Mouse (Mus musculus): Measurements from ENCODE around the gene Igf1r. TPM values are rescaled to one million over a fixed set of nuclear protein-coding genes. Genes with fewer than 3 reads are reported as not detected.

Igf1r gene
- polyA plus RNA-seq, 1 experiment from 2014 or later = 21.0 TPM

- H3K4me3 ChIP-seq (replicated peaks; ENCODE audit: low read length) = no peak overlapping the region
- H3K27me3 ChIP-seq (ENCODE audit: control insufficient read depth, insufficient read depth, low read length) = no peaks in the 10 kb centered on the region
- no peaks in the 10 kb centered on the region for H3K9me3 ChIP-seq (ENCODE audit: control insufficient read depth, low read length)
- H3K36me3 ChIP-seq (replicated peaks; ENCODE audit: control insufficient read depth, insufficient read depth) = no peaks in the 10 kb centered on the region
- no peak overlapping the region for H3K4me2 ChIP-seq (replicated peaks)
- WGBS = 67% methylated on average over 5 of the region's 5 CpGs
- ATAC-seq (ENCODE audit: low FRiP score) (no peak), DNase-seq (ENCODE audit: low spot score) (no peak)
- no peak overlapping the region for H3K27ac ChIP-seq
- H3K4me1 ChIP-seq (replicated peaks; ENCODE audit: control insufficient read depth, insufficient read depth, low read length) = 0 out of 2 replicates have a peak, but pooled peaks cover 6% of the 10 kb centered on the region
- no peak overlapping the region for H3K9ac ChIP-seq
Observed at GRCm38 (mm10) chr7:68117567-68117966, 164.9 kb downstream of the Igf1r start.

- no peak for ATAC-seq (ENCODE audit: low FRiP score)
- H3K4me1 ChIP-seq (replicated peaks; ENCODE audit: control insufficient read depth, insufficient read depth, low read length) = 0 out of 2 replicates have a peak, but pooled peaks cover 6% of the 10 kb centered on the region
- no peaks in the 10 kb centered on the region for H3K27me3 ChIP-seq (ENCODE audit: control insufficient read depth, insufficient read depth, low read length)
- H3K9ac ChIP-seq = no peak overlapping the region
- no peak for DNase-seq (ENCODE audit: low spot score)
- H3K36me3 ChIP-seq (replicated peaks; ENCODE audit: control insufficient read depth, insufficient read depth) = no peaks in the 10 kb centered on the region
- no peaks in the 10 kb centered on the region for H3K9me3 ChIP-seq (ENCODE audit: control insufficient read depth, low read length)
- no peak overlapping the region for H3K27ac ChIP-seq
- no peak overlapping the region for H3K4me2 ChIP-seq (replicated peaks)
- no peak overlapping the region for H3K4me3 ChIP-seq (replicated peaks; ENCODE audit: low read length)
- WGBS = 29% methylated on average over 2 of the region's 2 CpGs
Observed at GRCm38 (mm10) chr7:68117981-68118380, 165.4 kb downstream of the Igf1r start.

GRCm38 (mm10) chr7:68119605-68120004 lies 167.0 kb downstream of the Igf1r start:
- Histone ChIP-seq H3K4me2 (replicated peaks) (no peak overlapping the region), H3K9ac (no peak overlapping the region), H3K27ac (no peak overlapping the region), H3K27me3 (ENCODE audit: control insufficient read depth, insufficient read depth, low read length) (no peaks in the 10 kb centered on the region), H3K4me1 (replicated peaks; ENCODE audit: control insufficient read depth, insufficient read depth, low read length) (0 out of 2 replicates have a peak, but pooled peaks cover 6% of the 10 kb centered on the region), H3K4me3 (replicated peaks; ENCODE audit: low read length) (no peak overlapping the region), H3K36me3 (replicated peaks; ENCODE audit: control insufficient read depth, insufficient read depth) (no peaks in the 10 kb centered on the region), H3K9me3 (ENCODE audit: control insufficient read depth, low read length) (no peaks in the 10 kb centered on the region)
- DNase-seq (ENCODE audit: low spot score) (no peak), ATAC-seq (ENCODE audit: low FRiP score) (no peak)
- WGBS = 55% methylated on average over 5 of the region's 5 CpGs

- Histone ChIP-seq H3K4me2 (replicated peaks) (no peak overlapping the region), H3K9ac (no peak overlapping the region)
Observed at GRCm38 (mm10) chr7:68122418-68122817, 169.8 kb downstream of the Igf1r start.

GRCm38 (mm10) chr7:68125347-68125746 lies 172.7 kb downstream of the Igf1r start:
- no peak overlapping the region for H3K4me2 ChIP-seq (replicated peaks)
- no peak for DNase-seq (ENCODE audit: low spot score)
- no peaks in the 10 kb centered on the region for H3K9me3 ChIP-seq (ENCODE audit: control insufficient read depth, low read length)
- H3K4me3 ChIP-seq (replicated peaks; ENCODE audit: low read length) = no peak overlapping the region
- H3K9ac ChIP-seq = no peak overlapping the region
- no peaks in the 10 kb centered on the region for H3K36me3 ChIP-seq (replicated peaks; ENCODE audit: control insufficient read depth, insufficient read depth)
- WGBS = 66% methylated on average over 2 of the region's 2 CpGs
- no peaks in the 10 kb centered on the region for H3K27me3 ChIP-seq (ENCODE audit: control insufficient read depth, insufficient read depth, low read length)
- H3K27ac ChIP-seq = no peak overlapping the region
- ATAC-seq (ENCODE audit: low FRiP score) = no peak
- peaks cover 21% of the 10 kb centered on the region for H3K4me1 ChIP-seq (replicated peaks; ENCODE audit: control insufficient read depth, insufficient read depth, low read length)

More at GRCm38 (mm10) chr7:68122418-68122817, 169.8 kb downstream of the Igf1r start:
- no peak overlapping the region for H3K27ac ChIP-seq
- H3K4me1 ChIP-seq (replicated peaks; ENCODE audit: control insufficient read depth, insufficient read depth, low read length) = peaks cover 12% of the 10 kb centered on the region; the same call in 1 of the 2 replicates
- H3K9me3 ChIP-seq (ENCODE audit: control insufficient read depth, low read length) = no peaks in the 10 kb centered on the region
- DNase-seq (ENCODE audit: low spot score) = no peak
- H3K27me3 ChIP-seq (ENCODE audit: control insufficient read depth, insufficient read depth, low read length) = no peaks in the 10 kb centered on the region
- H3K4me3 ChIP-seq (replicated peaks; ENCODE audit: low read length) = no peak overlapping the region
- 82% methylated on average over 3 of the region's 3 CpGs for WGBS
- no peak for ATAC-seq (ENCODE audit: low FRiP score)
- no peaks in the 10 kb centered on the region for H3K36me3 ChIP-seq (replicated peaks; ENCODE audit: control insufficient read depth, insufficient read depth)

- Histone ChIP-seq H3K27ac (peak overlapping the region; percentile 97), H3K36me3 (replicated peaks; ENCODE audit: control insufficient read depth, insufficient read depth) (no peaks in the 10 kb centered on the region), H3K27me3 (ENCODE audit: control insufficient read depth, insufficient read depth, low read length) (no peaks in the 10 kb centered on the region), H3K4me2 (replicated peaks) (peak overlapping the region; percentile 90), H3K4me1 (replicated peaks; ENCODE audit: control insufficient read depth, insufficient read depth, low read length) (peaks cover 35% of the 10 kb centered on the region), H3K4me3 (replicated peaks; ENCODE audit: low read length) (peak overlapping the region; percentile 59), H3K9ac (peak overlapping the region; percentile 78), H3K9me3 (ENCODE audit: control insufficient read depth, low read length) (no peaks in the 10 kb centered on the region)
- peak; percentile 63 for DNase-seq (ENCODE audit: low spot score)
- ATAC-seq (ENCODE audit: low FRiP score) = no peak
- WGBS = 38% methylated on average over 6 of the region's 6 CpGs
Observed at GRCm38 (mm10) chr7:68127799-68128261, 175.2 kb downstream of the Igf1r start.

- Histone ChIP-seq H3K9me3 (ENCODE audit: control insufficient read depth, low read length) (no peaks in the 10 kb centered on the region), H3K36me3 (replicated peaks; ENCODE audit: control insufficient read depth, insufficient read depth) (no peaks in the 10 kb centered on the region), H3K4me2 (replicated peaks) (peak overlapping the region; percentile 90), H3K9ac (peak overlapping the region; percentile 78), H3K27me3 (ENCODE audit: control insufficient read depth, insufficient read depth, low read length) (no peaks in the 10 kb centered on the region), H3K4me3 (replicated peaks; ENCODE audit: low read length) (peak overlapping the region; percentile 59), H3K27ac (peak overlapping the region; percentile 97), H3K4me1 (replicated peaks; ENCODE audit: control insufficient read depth, insufficient read depth, low read length) (peaks cover 35% of the 10 kb centered on the region)
- 5% methylated on average over 7 of the region's 7 CpGs for WGBS
- ATAC-seq (ENCODE audit: low FRiP score) = no peak
- DNase-seq (ENCODE audit: low spot score) = no peak
Observed at GRCm38 (mm10) chr7:68128271-68128674, 175.6 kb downstream of the Igf1r start.

GRCm38 (mm10) chr7:68129077-68129511 lies 176.5 kb downstream of the Igf1r start:
- Histone ChIP-seq H3K4me1 (replicated peaks; ENCODE audit: control insufficient read depth, insufficient read depth, low read length) (peaks cover 35% of the 10 kb centered on the region), H3K4me3 (replicated peaks; ENCODE audit: low read length) (peak overlapping the region; percentile 59)

GRCm38 (mm10) chr7:68129546-68130253 lies 177.1 kb downstream of the Igf1r start:
- WGBS = 1% methylated on average over 19 of the region's 19 CpGs
- Histone ChIP-seq H3K4me3 (replicated peaks; ENCODE audit: low read length) (peak overlapping the region; percentile 59), H3K4me1 (replicated peaks; ENCODE audit: control insufficient read depth, insufficient read depth, low read length) (peaks cover 35% of the 10 kb centered on the region), H3K4me2 (replicated peaks) (peak overlapping the region; percentile 90), H3K9me3 (ENCODE audit: control insufficient read depth, low read length) (no peaks in the 10 kb centered on the region), H3K36me3 (replicated peaks; ENCODE audit: control insufficient read depth, insufficient read depth) (no peaks in the 10 kb centered on the region), H3K9ac (peak overlapping the region; percentile 78), H3K27me3 (ENCODE audit: control insufficient read depth, insufficient read depth, low read length) (no peaks in the 10 kb centered on the region), H3K27ac (peak overlapping the region; percentile 97)
- ATAC-seq (ENCODE audit: low FRiP score) (peak; percentile 44; the same call in 1 of the 2 replicates), DNase-seq (ENCODE audit: low spot score) (peak; percentile 97)

More at GRCm38 (mm10) chr7:68129077-68129511, 176.5 kb downstream of the Igf1r start:
- Histone ChIP-seq H3K27me3 (ENCODE audit: control insufficient read depth, insufficient read depth, low read length) (no peaks in the 10 kb centered on the region), H3K36me3 (replicated peaks; ENCODE audit: control insufficient read depth, insufficient read depth) (no peaks in the 10 kb centered on the region), H3K9me3 (ENCODE audit: control insufficient read depth, low read length) (no peaks in the 10 kb centered on the region), H3K27ac (peak overlapping the region; percentile 97), H3K9ac (peak overlapping the region; percentile 78), H3K4me2 (replicated peaks) (peak overlapping the region; percentile 90)
- peak; percentile 99 for DNase-seq (ENCODE audit: low spot score)
- WGBS = under 1% methylated on average over 19 of the region's 19 CpGs
- peak; percentile 95 for ATAC-seq (ENCODE audit: low FRiP score)
